Mouse (Mus musculus) ovary, postnatal 14 days (tissue): ENCODE measurements around the gene Cxcr5.

ENCODE experiments used
- DNase-seq: peaks from one replicate; pipeline ENCODE4 v3.0.0; 2022; ENCODE audit warnings: low spot score

The Cxcr5 gene

DNA sequence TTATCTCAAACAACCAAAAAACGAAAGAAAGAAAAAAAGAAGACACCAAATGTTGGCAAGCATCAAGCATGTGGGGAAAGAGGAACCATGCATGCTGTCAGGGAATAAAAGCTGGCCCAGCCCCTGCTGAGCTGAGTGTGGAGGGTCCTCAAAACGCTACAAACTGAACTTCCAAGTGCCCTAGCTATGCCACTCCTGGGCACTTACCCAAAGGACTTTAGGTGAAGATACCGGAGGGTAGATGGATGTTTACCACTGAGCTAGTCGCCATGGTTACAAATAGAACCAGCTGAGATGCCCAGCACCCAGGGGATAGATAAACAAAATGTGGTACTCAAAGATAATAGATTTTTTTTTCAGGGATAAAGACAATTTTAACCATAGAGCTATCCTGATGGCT is at the start of gene Cxcr5:
Gene Cxcr5, minus strand, starts transcription at position 281 of the 400 bp plus-strand sequence.
- DNase-seq = no peak

DNA sequence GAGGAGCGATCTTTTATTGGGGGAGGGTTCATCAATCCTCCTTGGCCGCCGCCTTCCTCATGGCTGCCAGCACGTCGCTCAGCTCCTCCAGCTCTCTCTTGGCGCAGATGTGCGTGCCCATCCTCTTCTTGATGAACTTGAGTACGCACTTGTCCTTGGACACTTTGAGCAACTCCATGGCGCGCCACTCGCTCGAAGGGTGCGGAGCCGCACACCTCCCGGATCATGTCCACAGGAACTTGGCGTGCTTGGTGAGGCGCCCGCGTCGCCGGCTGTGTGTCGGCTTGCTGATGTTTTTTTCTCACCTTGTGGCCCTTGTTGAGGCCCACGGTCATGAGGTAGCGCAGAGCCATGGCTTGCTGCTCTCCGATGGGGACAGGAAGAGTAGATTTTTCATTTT is 48.7 kb upstream of the Cxcr5 start:
- DNase-seq = no peak

DNA sequence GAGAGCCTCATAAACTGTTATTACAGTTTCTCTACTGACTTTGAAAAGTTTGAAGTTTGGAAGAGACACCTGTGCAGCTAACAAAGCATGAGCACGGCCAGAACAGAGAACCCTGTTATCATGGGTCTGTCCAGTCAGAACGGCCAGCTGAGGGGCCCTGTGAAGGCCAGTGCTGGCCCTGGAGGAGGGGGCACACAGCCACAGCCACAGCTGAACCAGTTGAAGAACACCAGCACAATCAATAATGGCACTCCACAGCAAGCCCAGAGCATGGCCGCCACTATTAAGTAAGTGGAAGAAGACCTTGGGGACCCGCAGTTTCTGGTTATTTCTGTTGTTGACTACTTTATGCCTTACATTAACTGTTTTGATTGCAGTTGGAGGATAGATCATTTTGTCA is 45.6 kb upstream of the Cxcr5 start:
- no peak for DNase-seq

DNA sequence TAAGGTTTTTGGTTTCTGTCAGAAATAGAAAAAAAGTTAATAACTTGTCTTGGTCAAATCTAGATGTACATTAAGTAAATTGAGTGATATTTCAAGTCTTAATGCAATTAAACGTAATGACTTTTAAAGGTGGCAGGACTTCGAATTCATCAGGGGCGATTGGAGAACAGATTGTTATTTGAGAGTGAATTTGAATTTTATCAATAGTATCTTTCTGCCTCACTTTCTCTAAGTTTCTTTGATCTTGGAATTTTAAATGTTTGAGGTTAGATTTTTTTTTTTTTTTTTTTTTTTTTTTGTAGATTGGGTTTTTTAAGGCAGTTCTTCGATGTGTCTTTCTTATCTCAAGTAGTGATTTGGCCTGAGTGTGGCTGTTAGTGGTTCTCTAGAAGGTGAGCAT is 45.0 kb upstream of the Cxcr5 start:
- no peak for DNase-seq

DNA sequence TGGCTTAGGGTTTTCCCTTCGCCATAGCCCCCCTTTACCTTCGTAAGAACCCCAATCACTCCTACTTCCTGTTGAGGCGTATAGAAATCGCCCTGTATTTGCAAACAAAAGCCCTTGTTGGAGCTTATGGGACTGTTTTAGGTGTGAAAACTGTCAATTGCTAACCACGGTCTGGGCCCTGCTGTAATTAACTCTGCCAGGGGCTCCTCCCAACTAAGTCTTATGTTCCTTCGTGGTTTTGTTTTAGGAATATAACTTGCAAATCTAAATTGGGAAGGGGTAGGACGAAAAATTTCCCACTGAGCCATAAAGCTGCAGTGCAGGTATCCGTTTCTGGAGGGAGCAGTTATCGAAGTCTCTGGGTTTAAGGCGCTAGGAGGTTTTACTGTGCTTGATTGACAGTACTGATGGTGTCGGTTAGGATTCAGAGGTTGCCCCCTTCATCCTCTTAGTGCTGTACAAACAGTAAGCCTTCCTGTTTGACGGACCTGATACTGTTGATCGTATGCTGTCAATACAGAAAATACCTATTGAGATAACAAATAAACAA is 44.0 kb upstream of the Cxcr5 start:
- DNase-seq = no peak

DNA sequence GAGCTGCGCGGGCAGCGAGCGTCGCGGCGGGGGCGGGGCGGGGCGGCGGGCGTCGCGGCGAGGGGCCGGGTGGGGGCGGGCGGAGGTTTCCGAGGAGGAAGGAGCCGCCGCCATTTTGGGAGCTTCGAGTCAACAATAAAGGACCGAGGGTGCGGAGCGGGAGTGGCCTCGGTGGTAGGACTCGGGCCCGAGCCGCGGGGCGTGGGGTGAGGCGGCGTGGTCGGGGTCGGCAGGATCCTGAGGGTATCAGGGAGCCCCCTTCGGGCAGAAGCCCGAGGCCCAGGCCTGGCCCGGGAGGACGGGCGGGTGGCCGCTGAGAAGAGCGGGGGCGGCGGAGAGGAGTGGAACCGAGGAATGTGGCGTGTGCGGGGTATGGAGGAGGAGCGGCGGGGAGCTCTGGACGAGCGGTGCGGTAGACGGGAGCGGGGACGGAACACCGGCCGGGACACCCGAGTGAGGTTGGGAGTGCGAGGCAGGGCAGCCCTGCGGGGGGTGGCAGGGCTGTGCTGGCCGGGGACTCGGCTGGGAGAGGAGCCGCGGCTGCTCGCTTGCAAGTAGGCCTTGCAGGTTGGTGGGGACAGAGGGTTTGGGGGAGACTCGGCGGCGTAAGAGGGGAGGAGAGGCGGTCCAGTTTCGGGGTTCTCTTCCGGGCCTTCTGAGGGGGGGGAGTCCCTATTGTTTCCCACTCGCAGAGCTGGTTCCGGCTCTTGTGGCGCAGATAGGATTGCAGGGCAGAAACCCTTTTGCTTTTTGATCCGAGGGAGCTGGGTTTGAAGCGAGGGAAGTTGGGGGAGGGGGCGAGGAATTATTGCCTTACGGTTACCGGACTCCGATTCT is 43.3 kb upstream of the Cxcr5 start, which contains the start of gene Ddx6:
Gene Ddx6, plus strand, starts transcription at position 114 of the 837 bp plus-strand sequence.
- peak; percentile 70 for DNase-seq

DNA sequence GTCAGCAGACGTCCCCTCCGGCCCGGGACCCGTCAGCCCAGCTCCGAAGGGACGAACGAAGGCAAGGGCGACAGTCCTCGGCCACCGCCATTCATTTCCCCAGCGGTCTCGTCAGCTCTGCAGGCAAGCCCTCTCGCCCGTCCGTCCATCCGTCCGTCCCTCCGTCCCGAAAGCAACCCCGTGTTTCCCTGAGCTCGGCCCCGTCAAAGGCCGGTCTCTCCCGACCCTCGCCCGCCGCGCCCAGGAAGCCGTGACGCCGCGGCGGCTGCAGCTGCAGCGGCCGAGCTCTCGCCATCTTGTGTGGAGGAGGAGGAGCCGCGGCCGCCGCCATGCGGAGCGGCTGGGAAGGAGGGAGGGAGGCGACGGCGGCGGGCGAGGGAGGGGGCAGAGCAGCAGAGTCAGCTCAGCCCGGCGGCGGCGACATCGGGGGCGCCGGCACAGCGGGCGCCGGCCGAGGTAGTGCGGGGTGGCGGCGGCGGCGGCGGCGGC is 42.7 kb upstream of the Cxcr5 start:
- peak; percentile 63 for DNase-seq

DNA sequence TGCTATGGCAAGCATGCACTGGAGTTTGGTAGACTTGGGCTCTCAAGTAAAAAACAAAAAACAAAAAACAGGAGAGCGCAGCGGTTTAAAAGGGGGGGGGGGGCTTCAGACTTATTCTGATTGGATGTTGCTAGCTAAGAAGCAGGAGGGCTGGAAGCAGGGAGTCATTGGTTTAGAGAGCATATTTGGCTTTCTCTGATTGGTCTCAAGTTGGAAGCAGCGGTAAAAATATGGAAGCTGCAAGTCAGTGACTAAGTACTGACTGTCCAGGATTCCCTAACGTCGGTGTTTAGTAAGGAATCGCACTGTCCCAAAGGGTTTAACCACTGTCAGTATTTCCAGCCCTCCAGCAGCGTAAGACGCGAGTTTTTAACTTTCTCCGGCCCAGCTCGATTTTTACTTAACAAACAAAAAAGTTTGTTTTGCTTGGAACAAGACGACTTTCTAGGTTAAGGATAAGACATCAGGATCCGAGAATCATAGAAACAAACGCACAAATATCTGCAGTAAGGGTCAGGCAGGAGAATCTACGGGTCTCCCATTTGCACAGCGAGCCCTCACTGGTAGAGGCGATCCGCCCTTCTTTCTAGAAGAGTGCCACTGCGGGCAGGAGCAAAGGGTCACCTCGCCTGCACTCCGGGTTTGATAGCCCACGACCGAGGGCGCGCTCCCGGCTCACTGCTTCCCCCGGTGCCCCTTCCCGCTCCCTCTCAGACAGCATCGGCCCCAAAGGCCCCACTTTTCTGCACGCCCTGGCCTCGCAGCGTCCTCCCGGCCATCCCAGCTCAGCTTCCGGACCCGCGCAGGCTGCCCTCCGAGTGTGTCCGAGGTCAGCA is 42.0 kb upstream of the Cxcr5 start:
- peak; percentile 41 for DNase-seq

DNA sequence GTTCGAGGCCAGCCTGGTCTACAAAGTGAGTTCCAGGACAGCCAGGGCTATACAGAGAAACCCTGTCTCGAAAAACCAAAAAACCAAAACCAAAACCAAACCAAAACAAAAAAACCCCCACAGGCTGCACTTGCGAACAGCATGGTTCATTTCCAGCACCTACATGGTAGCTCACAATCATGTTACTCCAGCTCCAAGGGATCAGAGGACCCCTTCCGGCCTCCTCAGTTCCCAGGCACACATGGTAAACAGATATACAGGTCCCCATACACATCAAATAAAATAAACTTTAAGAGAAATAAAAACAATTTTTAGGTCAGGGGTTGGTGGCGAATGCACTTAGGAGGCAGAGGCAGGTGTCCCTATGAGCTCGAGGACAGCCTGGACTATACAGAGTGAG is 41.1 kb upstream of the Cxcr5 start:
- DNase-seq = no peak

DNA sequence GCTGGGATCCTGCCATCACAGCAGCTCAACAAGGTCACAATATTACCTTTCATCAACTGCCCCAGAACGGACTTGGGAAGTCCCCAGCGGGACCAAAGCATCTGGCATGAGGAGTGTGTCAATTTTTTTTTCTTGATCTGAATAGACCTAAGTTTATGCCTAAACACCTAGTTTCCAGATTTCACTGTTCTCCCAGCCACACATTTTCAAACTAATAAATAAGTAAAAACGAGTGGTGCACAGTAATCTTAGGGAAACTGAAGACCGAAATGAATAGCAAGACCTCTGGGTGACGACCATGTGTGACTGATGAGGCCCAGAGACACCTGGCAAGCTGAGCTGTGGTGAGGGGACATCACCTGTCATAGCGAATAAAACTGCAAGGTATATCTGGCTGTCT is 39.1 kb upstream of the Cxcr5 start:
- DNase-seq = no peak

DNA sequence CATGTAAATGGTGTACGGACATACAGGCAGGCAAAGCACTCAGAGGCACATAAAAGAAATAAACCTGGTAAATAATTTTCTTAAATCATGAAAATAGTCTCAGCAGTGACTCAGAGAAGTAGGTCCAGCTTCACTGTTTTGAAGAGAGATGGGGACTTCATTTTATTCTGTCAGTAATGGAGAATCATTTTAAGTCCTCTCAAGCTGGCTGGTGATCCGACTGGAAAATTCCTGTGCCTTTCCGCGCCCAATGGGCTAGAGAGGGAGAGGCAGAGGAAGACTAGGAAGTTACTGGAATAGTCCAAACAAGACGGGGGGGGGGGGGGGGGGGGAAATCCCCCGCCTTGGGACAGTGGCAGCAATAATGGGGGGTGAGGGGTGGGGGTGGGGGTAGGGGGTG is 37.9 kb upstream of the Cxcr5 start:
- no peak for DNase-seq

DNA sequence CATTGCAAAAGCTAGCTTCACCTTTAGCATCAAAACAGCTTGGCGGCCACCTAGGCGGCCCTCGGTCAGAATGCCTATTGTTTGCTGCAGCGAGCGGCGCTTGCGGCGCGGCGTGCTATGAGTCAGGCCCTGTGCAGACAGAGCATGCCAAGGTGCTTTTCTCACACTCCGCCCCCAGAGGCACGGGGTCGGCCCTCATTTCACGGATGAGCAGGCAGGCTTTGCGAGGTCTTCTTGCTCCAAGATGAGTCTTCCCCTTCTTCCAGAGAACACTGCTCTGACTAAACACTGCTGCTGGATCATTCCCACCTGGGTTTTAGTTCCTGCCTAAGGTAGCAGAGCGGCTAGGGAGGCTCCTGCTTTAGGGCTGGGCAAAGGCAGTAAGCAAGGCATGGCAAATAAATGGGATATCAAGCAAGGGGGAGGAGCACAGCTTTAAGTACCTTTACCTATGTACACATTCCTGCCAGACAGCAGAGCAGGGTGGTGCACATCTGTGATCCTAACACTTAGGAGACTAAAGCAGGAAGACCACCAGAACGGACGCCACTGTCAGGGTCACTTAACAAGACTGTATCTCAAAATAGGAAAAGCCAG is 37.3 kb upstream of the Cxcr5 start:
- no peak for DNase-seq

DNA sequence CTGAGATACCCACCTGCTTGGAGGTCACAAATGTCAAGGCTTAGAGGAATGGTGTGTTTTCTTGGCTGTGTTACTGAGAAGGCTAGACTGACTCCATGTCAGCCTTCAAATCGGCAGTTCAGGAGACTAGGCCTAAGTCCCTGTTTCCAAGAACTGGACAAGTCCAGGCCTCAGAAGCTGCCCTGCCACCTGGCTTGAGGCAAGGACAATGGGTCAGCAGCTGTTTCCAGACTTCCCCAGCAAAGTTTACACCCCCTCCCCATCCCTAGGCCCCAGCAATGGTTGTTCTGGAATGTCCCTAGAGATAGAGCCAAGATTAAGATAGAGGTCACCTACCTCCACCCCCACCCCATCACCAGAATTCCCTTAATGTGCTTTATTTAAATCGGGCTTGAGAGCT is 36.1 kb upstream of the Cxcr5 start:
- DNase-seq = no peak

DNA sequence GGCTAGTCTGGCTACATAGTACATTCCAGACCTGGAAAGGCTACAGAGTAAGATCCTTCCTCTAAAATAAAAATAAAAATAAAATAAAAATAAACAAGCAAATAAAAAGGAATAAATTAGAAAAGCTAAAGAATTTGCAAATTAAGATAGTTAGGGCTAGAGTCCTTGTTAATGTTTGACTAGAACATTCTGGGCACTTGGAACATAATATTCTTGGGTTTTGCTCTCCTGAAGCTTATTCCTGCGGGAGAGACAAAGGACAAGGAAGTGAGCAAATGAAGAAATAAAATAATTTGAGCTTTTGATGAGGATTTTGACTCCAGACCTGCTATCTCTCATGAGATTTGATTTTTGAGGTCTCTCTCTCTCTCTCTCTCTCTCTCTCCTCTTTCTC is 33.9 kb upstream of the Cxcr5 start:
- DNase-seq = no peak

DNA sequence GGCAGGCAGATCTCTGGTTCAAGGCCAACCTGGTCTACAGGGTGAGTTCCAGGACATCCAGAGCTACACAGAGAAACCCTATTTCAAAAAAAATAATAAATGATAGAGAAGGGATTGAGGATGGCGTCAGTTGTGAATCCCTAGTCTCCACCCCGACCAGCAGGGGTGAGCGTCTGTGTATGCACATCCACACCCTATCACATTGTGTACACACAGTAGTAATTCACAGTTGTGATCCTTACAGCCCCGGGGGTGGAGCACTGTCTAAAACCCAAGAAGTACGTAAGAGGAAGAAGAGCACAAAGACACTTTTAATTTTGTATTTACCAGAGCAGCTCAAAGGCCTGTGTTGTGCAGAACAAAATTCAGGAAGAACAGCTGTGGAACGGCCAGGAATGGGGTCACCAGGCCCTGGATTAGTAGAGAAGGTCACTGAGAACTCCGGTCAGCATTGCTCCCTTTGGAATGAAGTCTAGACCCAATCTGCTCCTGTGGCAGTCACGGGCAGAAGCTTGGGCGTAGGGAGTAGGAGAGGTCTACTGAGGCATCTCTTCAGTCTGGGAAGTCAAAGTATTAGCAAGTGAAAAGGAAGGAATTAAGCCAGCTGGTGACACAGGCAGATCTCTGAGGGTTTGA is 33.3 kb upstream of the Cxcr5 start:
- DNase-seq = no peak

DNA sequence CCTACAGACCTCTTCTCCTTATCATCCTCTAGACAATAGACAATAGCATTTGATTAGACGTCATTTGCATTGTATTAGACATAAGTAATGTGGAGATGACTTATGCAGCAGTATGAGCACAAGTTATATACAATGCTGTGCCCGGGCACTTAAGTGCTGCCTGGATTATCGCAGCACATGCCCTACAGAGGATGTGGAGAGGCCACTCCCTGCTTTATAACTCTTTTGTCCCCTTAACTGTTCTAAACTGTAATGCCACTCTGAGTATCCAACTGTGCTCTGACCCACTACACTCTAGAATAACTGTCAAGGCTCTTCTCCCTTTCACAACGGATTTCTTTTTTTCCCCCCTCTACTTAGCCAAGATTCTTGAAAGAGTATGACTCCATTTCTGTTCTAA is 32.2 kb upstream of the Cxcr5 start:
- DNase-seq = no peak

DNA sequence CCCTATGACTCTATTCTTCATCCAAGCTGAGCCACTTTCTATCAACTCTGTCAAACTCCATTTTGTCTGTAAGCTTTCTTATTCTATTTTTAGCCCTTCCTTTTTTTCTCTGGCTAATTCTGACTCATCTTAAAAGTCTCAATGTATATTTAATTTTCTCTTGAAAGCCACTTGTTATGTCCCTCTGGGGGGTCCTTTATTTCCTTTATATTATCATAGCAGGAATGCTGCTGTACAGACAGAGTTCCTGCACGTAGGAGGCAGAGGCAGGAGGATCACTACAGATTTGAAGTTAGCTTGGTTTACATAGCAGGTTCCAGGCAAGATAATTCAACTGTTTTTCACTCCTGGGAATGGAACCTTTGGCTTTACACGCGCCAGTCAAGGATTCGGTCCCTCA is 31.5 kb upstream of the Cxcr5 start:
- DNase-seq = no peak

DNA sequence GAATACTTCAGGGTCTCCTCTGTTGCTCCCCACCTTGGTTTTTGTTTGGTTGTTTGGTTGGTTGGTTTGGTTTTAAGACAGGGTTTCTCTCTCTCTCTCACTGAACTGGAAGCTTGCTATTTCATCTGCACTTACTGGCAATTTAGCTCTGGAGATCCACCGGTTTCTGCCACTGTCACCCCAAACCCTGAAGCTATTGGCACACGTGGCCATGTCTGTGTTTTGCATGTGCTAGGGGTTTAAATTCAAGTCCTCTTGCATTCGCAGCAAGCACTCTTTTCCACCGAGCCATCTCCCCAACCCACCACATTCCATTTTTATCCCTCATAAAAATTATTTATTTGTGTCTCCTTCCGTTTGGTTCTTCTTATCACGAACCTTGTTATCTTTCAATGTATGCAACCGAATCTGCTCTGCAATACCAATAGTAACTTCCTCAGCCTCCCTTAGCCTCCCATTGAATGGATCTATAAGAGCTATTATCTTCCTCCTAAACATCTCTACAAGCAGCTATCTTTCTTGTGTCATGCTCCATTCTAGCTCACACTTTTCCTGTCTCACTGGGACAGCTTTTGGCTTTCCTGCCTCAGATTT is 30.0 kb upstream of the Cxcr5 start:
- DNase-seq = no peak

DNA sequence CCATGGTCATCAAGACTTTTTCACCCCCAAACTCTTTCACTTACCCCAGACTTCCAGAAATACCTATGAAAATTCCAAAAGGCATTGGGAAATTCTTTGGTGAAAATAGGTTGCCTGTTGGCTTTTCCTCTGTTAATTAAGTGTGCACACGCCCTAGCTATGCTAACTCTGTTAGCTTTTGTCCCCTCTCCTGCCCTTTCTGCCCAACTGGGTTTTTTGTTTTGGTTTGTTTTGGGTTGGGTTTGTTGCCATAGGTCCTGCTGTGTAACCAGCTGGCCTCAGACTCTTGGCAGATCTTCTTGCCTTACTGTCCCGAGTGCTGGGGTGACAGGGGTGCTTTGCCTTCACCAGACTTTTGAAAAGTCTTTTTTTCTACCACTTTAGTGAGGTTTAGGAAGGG is 29.3 kb upstream of the Cxcr5 start:
- no peak for DNase-seq

DNA sequence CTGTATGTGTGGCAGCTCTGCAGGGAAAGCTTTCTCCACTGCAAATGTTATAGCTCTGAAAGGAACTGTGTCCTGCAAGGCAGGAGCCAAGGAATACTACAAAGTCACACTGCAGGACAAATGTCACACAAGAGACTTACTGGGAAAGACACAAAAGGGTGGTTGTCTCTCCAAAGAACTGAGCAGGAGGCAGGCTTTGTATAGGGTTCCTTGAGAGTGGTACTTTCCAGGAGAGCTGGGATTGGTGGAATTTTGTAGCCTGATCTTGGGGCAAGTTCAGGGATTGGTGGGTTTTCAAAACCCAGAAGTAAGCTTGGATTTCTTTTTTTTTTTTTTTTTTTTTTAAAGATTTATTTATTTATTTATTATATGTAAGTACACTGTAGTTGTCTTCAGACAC is 27.4 kb upstream of the Cxcr5 start:
- DNase-seq = no peak

DNA sequence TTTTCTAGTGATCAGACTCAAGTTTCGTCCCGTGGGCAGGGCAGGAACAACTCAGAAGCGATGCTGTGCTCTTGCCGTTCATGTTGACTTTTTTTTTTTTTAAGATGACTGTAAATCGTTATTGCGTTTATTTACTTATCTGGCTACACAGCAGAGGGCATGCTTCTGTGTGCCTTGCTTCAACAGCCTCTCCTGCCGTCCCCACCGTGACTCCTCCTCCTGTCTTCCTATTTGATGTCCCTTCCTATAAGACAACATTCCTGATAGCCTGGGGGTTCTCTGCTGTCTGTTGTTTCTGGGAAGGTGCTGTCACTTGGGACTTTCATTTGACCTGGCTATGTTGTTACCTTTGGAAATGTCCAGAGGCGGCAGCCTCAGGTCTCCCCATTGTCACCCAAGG is 26.9 kb upstream of the Cxcr5 start:
- no peak for DNase-seq
